ENCODE assay signal across 8 mouse cellular contexts in genomic region chr11:58977607-58978026, GRCm38 (mm10). TPM values are rescaled to one million over a fixed set of nuclear protein-coding genes. Genes with fewer than 3 reads are reported as not detected.
DNase-seq lines count a peak whose midpoint lies in the region; ATAC-seq and TF ChIP-seq lines count a peak whose summit lies in the region.

No protein-coding gene starts in this region.

- no peak for DNase-seq in heart, adult 18-20 months
- no peak for DNase-seq in right cerebral cortex, postnatal 25 days
- no peak for DNase-seq in frontal cortex, adult 2 months (ENCODE audit: extremely low spot score in 1 of 2, low spot score in 1 of 2)

- peaks cover 20% of the 10 kb centered on the region for H3K36me3 ChIP-seq in heart, embryonic 13.5 days
- H3K36me3 ChIP-seq in E14TG2a.4 (ENCODE audit: insufficient read depth, low read length), result peaks cover 44% of the 10 kb centered on the region
- peaks cover 16% of the 10 kb centered on the region for H3K36me3 ChIP-seq in forebrain, embryonic 13.5 days (ENCODE audit: poor library complexity, severe bottlenecking)
- peaks cover 2% of the 10 kb centered on the region; the same call in 1 of the 2 replicates for H3K36me3 ChIP-seq in liver, embryonic 16.5 days (ENCODE audit: control insufficient read depth, insufficient read depth)

- no peaks in the 10 kb centered on the region for H3K27me3 ChIP-seq in heart, embryonic 13.5 days (replicated peaks)
- H3K27me3 ChIP-seq in E14TG2a.4 (ENCODE audit: insufficient read depth, low read length), result 0 out of 2 replicates have a peak, but pooled peaks cover 2% of the 10 kb centered on the region
- no peaks in the 10 kb centered on the region for H3K27me3 ChIP-seq in forebrain, embryonic 13.5 days
- H3K27me3 ChIP-seq in liver, embryonic 16.5 days (ENCODE audit: control insufficient read depth, insufficient read depth, low read depth, low read length), result no peaks in the 10 kb centered on the region

- ATAC-seq in heart, embryonic 13.5 days (ENCODE audit: extremely low read depth, insufficient number of reproducible peaks, low FRiP score, low TSS enrichment), result no peak
- peak; percentile 37; the same call in 1 of the 2 replicates for ATAC-seq in forebrain, embryonic 13.5 days
- no peak for ATAC-seq in liver, embryonic 16.5 days (ENCODE audit: low read depth)
- no peak for ATAC-seq in granulocyte monocyte progenitor cell, adult 5-6 weeks (replicated peaks; ENCODE audit: poor library complexity, severe bottlenecking)

- H3K9ac ChIP-seq in heart, embryonic 13.5 days, result peak overlapping the region; percentile 99
- H3K9ac ChIP-seq in forebrain, embryonic 13.5 days, result peak overlapping the region; percentile 90
- peak overlapping the region; percentile 92 for H3K9ac ChIP-seq in liver, embryonic 16.5 days (ENCODE audit: low read depth, low read length)

- no peak for TF ChIP-seq CTCF in E14TG2a.4 (conservative IDR thresholded peaks at IDR 0.05; ENCODE audit: low read length)

- WGBS in heart, embryonic 13.5 days, result under 1% methylated on average over 21 of the region's 21 CpGs
- WGBS in forebrain, embryonic 13.5 days, result 1% methylated on average over 21 of the region's 21 CpGs
- under 1% methylated on average over 21 of the region's 21 CpGs for WGBS in liver, embryonic 16.5 days (ENCODE audit: insufficient replicate concordance)

- peak overlapping the region; percentile 100 for H3K4me3 ChIP-seq in heart, embryonic 13.5 days
- H3K4me3 ChIP-seq in E14TG2a.4 (replicated peaks; ENCODE audit: low read length), result peak overlapping the region; percentile 93
- H3K4me3 ChIP-seq in forebrain, embryonic 13.5 days, result peak overlapping the region; percentile 97
- peak overlapping the region; percentile 97 for H3K4me3 ChIP-seq in liver, embryonic 16.5 days (ENCODE audit: low read depth, low read length)

- H3K9me3 ChIP-seq in heart, embryonic 13.5 days, result no peaks in the 10 kb centered on the region
- no peaks in the 10 kb centered on the region for H3K9me3 ChIP-seq in E14TG2a.4 (ENCODE audit: low read length)
- no peaks in the 10 kb centered on the region for H3K9me3 ChIP-seq in forebrain, embryonic 13.5 days (replicated peaks)
- no peaks in the 10 kb centered on the region for H3K9me3 ChIP-seq in liver, embryonic 16.5 days (replicated peaks; ENCODE audit: control insufficient read depth, low read length)

- H3K27ac ChIP-seq in heart, embryonic 13.5 days (replicated peaks), result peak overlapping the region; percentile 87
- peak overlapping the region; percentile 75 for H3K27ac ChIP-seq in forebrain, embryonic 13.5 days
- peak overlapping the region; percentile 84 for H3K27ac ChIP-seq in liver, embryonic 16.5 days (ENCODE audit: low read length)

- H3K4me1 ChIP-seq in heart, embryonic 13.5 days, result peaks cover 55% of the 10 kb centered on the region
- peaks cover 65% of the 10 kb centered on the region for H3K4me1 ChIP-seq in E14TG2a.4 (replicated peaks; ENCODE audit: low read depth, low read length)
- peaks cover 53% of the 10 kb centered on the region for H3K4me1 ChIP-seq in forebrain, embryonic 13.5 days
- H3K4me1 ChIP-seq in liver, embryonic 16.5 days (ENCODE audit: control insufficient read depth, low read depth, low read length), result peaks cover 33% of the 10 kb centered on the region

- peak overlapping the region; percentile 86 for H3K4me2 ChIP-seq in heart, embryonic 13.5 days
- H3K4me2 ChIP-seq in forebrain, embryonic 13.5 days, result peak overlapping the region; percentile 100
- H3K4me2 ChIP-seq in liver, embryonic 16.5 days (ENCODE audit: low read depth, low read length), result peak overlapping the region; percentile 92

RNA-seq across cellular contexts. Expression of gene Trim11, which starts 0.3 kb away (rescaled TPM):
- polyA plus RNA-seq in heart, embryonic 13.5 days (2015; fragmentation: Nextera tagmentation; extraction: Ambion mirVana), result 25.6 and 28.2 TPM in 2 replicates
- 10 to 100 TPM; 15.2 to 15.4 TPM for total RNA-seq in heart, adult 18-20 months (2021)
- polyA plus RNA-seq in forebrain, embryonic 13.5 days (2015; fragmentation: Nextera tagmentation; extraction: Ambion mirVana), result 19.4 and 22.9 TPM in 2 replicates
- 8.2 and 8.7 TPM in 2 replicates for polyA plus RNA-seq in liver, embryonic 16.5 days (2015; fragmentation: Nextera tagmentation; extraction: Ambion mirVana)
- 26.2 and 28.4 TPM in 2 replicates for polyA plus RNA-seq in frontal cortex, adult 2 months (2012; rRNA removed)
- 29.0 and 32.3 TPM in 2 replicates for total RNA-seq in granulocyte monocyte progenitor cell, adult 5-6 weeks (2014; fragmentation: Nextera tagmentation)
- 29.1 and 30.5 TPM in 2 replicates for total RNA-seq in granulocyte monocyte progenitor cell, adult 5-6 weeks (2017)

RNA-seq across cellular contexts. Expression of gene Hist3h2a, which starts 23.1 kb away (rescaled TPM):
- 26.4 and 28.5 TPM in 2 replicates for polyA plus RNA-seq in heart, embryonic 13.5 days (2015; fragmentation: Nextera tagmentation; extraction: Ambion mirVana)
- 10 to 100 TPM; 13.9 to 17.4 TPM for total RNA-seq in heart, adult 18-20 months (2021)
- 126 and 132 TPM in 2 replicates for polyA plus RNA-seq in forebrain, embryonic 13.5 days (2015; fragmentation: Nextera tagmentation; extraction: Ambion mirVana)
- polyA plus RNA-seq in liver, embryonic 16.5 days (2015; fragmentation: Nextera tagmentation; extraction: Ambion mirVana), result 21.2 and 24.4 TPM in 2 replicates
- 54.3 and 57.7 TPM in 2 replicates for polyA plus RNA-seq in frontal cortex, adult 2 months (2012; rRNA removed)
- 9.3 and 14.0 TPM in 2 replicates for total RNA-seq in granulocyte monocyte progenitor cell, adult 5-6 weeks (2014; fragmentation: Nextera tagmentation)
- total RNA-seq in granulocyte monocyte progenitor cell, adult 5-6 weeks (2017), result 234 and 237 TPM in 2 replicates

RNA-seq across cellular contexts. Expression of gene Trim17, which starts 23.1 kb away (rescaled TPM):
- polyA plus RNA-seq in heart, embryonic 13.5 days (2015; fragmentation: Nextera tagmentation; extraction: Ambion mirVana), result 0.43 and 0.76 TPM in 2 replicates
- under 1 TPM in 1 of 2 experiments, not detected in 1; 0.12 TPM for total RNA-seq in heart, adult 18-20 months (2021)
- 0.96 and 1.3 TPM in 2 replicates for polyA plus RNA-seq in forebrain, embryonic 13.5 days (2015; fragmentation: Nextera tagmentation; extraction: Ambion mirVana)
- polyA plus RNA-seq in liver, embryonic 16.5 days (2015; fragmentation: Nextera tagmentation; extraction: Ambion mirVana), result 0.15 and 0.19 TPM in 2 replicates
- polyA plus RNA-seq in frontal cortex, adult 2 months (2012; rRNA removed), result 7.8 and 9.7 TPM in 2 replicates
- not detected in 2 replicates for total RNA-seq in granulocyte monocyte progenitor cell, adult 5-6 weeks (2014; fragmentation: Nextera tagmentation)
- 0.13 TPM in 1 of 2 replicates, not detected in the other for total RNA-seq in granulocyte monocyte progenitor cell, adult 5-6 weeks (2017)

RNA-seq across cellular contexts. Expression of gene Hist3h2ba, which starts 28.9 kb away (rescaled TPM):
- polyA plus RNA-seq in heart, embryonic 13.5 days (2015; fragmentation: Nextera tagmentation; extraction: Ambion mirVana), result 14.4 and 14.9 TPM in 2 replicates
- 1 to 10 TPM; 1.0 to 1.4 TPM for total RNA-seq in heart, adult 18-20 months (2021)
- 315 and 321 TPM in 2 replicates for polyA plus RNA-seq in forebrain, embryonic 13.5 days (2015; fragmentation: Nextera tagmentation; extraction: Ambion mirVana)
- polyA plus RNA-seq in liver, embryonic 16.5 days (2015; fragmentation: Nextera tagmentation; extraction: Ambion mirVana), result 17.9 and 22.4 TPM in 2 replicates
- polyA plus RNA-seq in frontal cortex, adult 2 months (2012; rRNA removed), result 174 and 184 TPM in 2 replicates
- not detected in 2 replicates for total RNA-seq in granulocyte monocyte progenitor cell, adult 5-6 weeks (2014; fragmentation: Nextera tagmentation)
- 1.5 and 2.3 TPM in 2 replicates for total RNA-seq in granulocyte monocyte progenitor cell, adult 5-6 weeks (2017)

RNA-seq across cellular contexts. Expression of gene Rnf187, which starts 38.9 kb away (rescaled TPM):
- 151 and 166 TPM in 2 replicates for polyA plus RNA-seq in heart, embryonic 13.5 days (2015; fragmentation: Nextera tagmentation; extraction: Ambion mirVana)
- 100 to 1,000 TPM; 165 to 170 TPM for total RNA-seq in heart, adult 18-20 months (2021)
- 368 and 373 TPM in 2 replicates for polyA plus RNA-seq in forebrain, embryonic 13.5 days (2015; fragmentation: Nextera tagmentation; extraction: Ambion mirVana)
- 74.5 and 81.7 TPM in 2 replicates for polyA plus RNA-seq in liver, embryonic 16.5 days (2015; fragmentation: Nextera tagmentation; extraction: Ambion mirVana)
- 554 and 589 TPM in 2 replicates for polyA plus RNA-seq in frontal cortex, adult 2 months (2012; rRNA removed)
- total RNA-seq in granulocyte monocyte progenitor cell, adult 5-6 weeks (2014; fragmentation: Nextera tagmentation), result 78.6 and 79.3 TPM in 2 replicates
- 60.0 and 82.2 TPM in 2 replicates for total RNA-seq in granulocyte monocyte progenitor cell, adult 5-6 weeks (2017)
